Mouse (Mus musculus) intestine, embryonic 15.5 days (tissue): ENCODE measurements at regions not wholly inside any gene's neighbourhood (a gene's known extent, or its start where the extent isn't known, plus 50 kb on each side); places are given as distances from the start of the nearest gene placed in this dataset.
A peak's percentile ranks its signal among the peaks of the same experiment; 100 is the strongest.

Experiments
- ATAC-seq: fragments of 200-750 bp; cut with Nextera tagmentation; 2 replicates; pipeline ENCODE4 v1.8.0; 2017; ENCODE audit warnings: moderate TSS enrichment, moderate library complexity
- H3K27ac ChIP-seq: fragments of 300-500 bp; sonication (generic); 2 replicates; pipeline ENCODE4 v1.5.1; 2015; ENCODE audit warnings: mild to moderate bottlenecking, inconsistent platforms
- H3K27me3 ChIP-seq: fragments of 300-500 bp; sonication (generic); replicated peaks from 2 replicates; pipeline ENCODE4 v1.6.1; 2015; ENCODE audit warnings: inconsistent platforms
- H3K36me3 ChIP-seq: fragments of 300-500 bp; sonication (generic); 2 replicates; pipeline ENCODE4 v1.6.1; 2015; ENCODE audit warnings: inconsistent platforms
- H3K4me1 ChIP-seq: fragments of 300-500 bp; sonication (generic); replicated peaks from 2 replicates; pipeline ENCODE4 v1.6.1; 2015; ENCODE audit warnings: inconsistent platforms
- H3K4me2 ChIP-seq: fragments of 300-500 bp; sonication (generic); replicated peaks from 2 replicates; pipeline ENCODE4 v1.6.1; 2015; ENCODE audit warnings: mild to moderate bottlenecking, inconsistent platforms
- H3K4me3 ChIP-seq: fragments of 300-500 bp; sonication (generic); replicated peaks from 2 replicates; pipeline ENCODE4 v1.5.1; 2015; ENCODE audit warnings: inconsistent platforms
- H3K9ac ChIP-seq: fragments of 300-500 bp; sonication (generic); 2 replicates; pipeline ENCODE4 v1.6.1; 2015; ENCODE audit warnings: inconsistent platforms
- H3K9me3 ChIP-seq: fragments of 300-500 bp; sonication (generic); 2 replicates; pipeline ENCODE4 v1.6.1; 2016; ENCODE audit warnings: inconsistent platforms
- WGBS: fragments of 180-500 bp; shearing (Covaris S2); methylation state at CpG from one replicate; pipeline ENCODE4 v1.1.7; 2015; 5-methylcytosine and 5-hydroxymethylcytosine counted together

DNA sequence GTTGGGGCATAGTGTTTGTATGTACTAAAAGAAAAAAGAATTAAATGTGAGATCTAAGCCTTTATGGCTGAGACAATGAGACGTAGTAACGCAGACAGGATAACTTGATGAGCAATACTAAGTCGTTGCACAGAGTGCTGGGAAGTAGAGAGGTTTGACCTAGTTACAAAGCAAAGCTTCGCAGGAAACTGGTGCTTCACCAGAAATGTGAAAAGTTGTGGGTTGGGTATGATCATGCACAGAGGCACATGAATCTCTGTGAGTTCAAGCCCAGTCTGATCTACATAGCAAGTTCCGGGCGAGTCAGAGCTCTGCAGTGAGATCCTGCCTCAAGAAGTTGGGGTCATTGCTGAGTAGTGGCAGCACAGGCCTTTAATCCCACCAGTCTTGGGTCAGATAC is 65.3 kb upstream of the Jmy start:
- Histone ChIP-seq H3K4me1 (no peaks in the 10 kb centered on the region), H3K9ac (no peak overlapping the region), H3K9me3 (no peaks in the 10 kb centered on the region), H3K27me3 (no peaks in the 10 kb centered on the region), H3K36me3 (no peaks in the 10 kb centered on the region), H3K4me3 (no peak overlapping the region), H3K27ac (no peak overlapping the region), H3K4me2 (no peak overlapping the region)
- no peak for ATAC-seq
- 93% methylated on average over 6 of the region's 6 CpGs for WGBS

DNA sequence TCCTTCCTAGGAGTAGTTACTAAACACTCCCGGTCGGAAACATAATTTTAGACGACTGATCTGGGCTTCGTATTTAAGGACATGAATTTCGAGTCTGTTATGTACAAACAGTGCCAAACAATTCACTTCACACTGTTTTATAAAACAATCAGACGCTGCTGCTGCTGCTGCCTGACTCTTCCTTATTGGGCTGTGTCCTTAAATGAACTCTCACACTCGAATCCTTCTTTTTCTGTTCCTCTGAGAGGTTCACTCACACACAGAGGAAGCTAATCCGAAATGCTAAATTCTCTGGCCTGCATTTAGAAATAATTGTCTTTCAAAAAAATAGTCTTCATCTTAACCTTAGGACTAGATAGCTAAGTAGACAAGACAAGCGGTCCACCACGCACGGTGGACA is 64.5 kb upstream of the Jmy start:
- H3K4me2 ChIP-seq: no peak overlapping the region

DNA sequence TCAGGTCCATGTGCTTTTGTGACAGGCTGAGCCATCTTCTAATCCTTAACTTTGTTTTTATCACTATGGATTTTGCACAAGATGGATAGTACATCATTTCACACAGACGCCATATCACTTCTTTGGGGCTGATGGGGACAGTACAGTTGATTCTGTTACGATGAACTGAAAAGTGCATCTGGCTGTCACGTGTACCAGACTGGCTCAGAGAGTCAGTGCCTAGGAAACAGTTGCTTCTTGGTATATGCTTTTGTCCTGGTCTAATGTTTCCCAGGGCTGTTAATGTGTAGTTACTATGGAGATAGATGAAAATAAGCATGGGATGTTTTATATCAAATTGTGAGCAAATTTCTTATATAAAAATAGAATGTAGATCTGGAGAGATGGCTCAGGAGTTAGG is 60.7 kb upstream of the Jmy start:
- Histone ChIP-seq H3K4me3 (no peak overlapping the region), H3K36me3 (no peaks in the 10 kb centered on the region), H3K4me2 (no peak overlapping the region), H3K27ac (no peak overlapping the region), H3K27me3 (no peaks in the 10 kb centered on the region), H3K4me1 (no peaks in the 10 kb centered on the region), H3K9ac (no peak overlapping the region), H3K9me3 (no peaks in the 10 kb centered on the region)
- 86% methylated on average over 3 of the region's 3 CpGs for WGBS
- ATAC-seq: no peak

More for the DNA sequence above, 64.5 kb upstream of the Jmy start:
- 78% methylated on average over 11 of the region's 11 CpGs for WGBS
- ATAC-seq: no peak
- no peak overlapping the region for H3K9ac ChIP-seq
- H3K4me3 ChIP-seq: no peak overlapping the region
- no peaks in the 10 kb centered on the region for H3K36me3 ChIP-seq
- no peak overlapping the region for H3K27ac ChIP-seq
- H3K4me1 ChIP-seq: no peaks in the 10 kb centered on the region
- no peaks in the 10 kb centered on the region for H3K9me3 ChIP-seq
- H3K27me3 ChIP-seq: no peaks in the 10 kb centered on the region

DNA sequence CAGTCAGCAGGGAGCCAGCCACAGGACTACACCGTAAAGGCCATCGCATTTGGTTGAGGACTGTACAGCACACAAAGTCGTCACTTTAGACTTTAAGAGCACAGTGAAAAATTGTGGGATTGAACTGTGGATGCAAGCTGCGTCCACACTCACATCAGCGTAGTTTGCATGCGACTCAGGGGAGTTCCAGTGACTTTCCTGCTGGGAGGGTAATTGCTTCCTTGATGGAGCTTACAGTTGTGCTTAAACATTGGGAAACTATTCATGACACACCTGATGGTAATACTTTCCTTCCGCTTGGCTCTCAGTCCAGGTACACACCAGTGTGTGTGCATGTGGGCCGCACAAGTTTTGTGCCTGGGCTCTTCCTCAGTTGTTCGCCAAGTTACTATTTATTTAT is 59.0 kb upstream of the Jmy start:
- no peak overlapping the region for H3K9ac ChIP-seq
- 88% methylated on average over 9 of the region's 9 CpGs for WGBS

DNA sequence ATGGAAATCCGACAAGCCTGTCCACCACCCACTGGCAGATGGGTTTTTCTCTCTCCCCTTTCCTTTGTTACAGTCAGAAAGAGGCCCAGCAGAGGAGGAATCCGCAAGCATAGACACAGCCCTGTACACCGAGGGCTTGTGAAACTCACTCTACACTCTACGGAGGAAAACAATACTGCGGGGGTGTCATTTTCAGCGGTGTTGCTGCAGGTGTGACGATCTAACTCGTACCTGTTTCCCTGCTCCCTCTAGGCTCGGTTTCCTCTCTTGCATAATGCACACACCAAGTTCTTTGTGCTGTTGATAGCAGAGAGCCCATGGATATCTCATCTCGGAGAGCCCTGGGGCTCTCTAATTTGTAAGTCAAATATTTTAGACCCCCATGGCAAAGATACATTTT is 56.5 kb upstream of the Jmy start:
- no peak overlapping the region for H3K4me2 ChIP-seq
- H3K36me3 ChIP-seq: no peaks in the 10 kb centered on the region
- no peak overlapping the region for H3K9ac ChIP-seq
- H3K9me3 ChIP-seq: no peaks in the 10 kb centered on the region
- H3K4me3 ChIP-seq: no peak overlapping the region
- no peaks in the 10 kb centered on the region for H3K27me3 ChIP-seq
- no peak overlapping the region for H3K27ac ChIP-seq
- H3K4me1 ChIP-seq: no peaks in the 10 kb centered on the region
- ATAC-seq: no peak
- 73% methylated on average over 10 of the region's 10 CpGs for WGBS

More for the DNA sequence above, 59.0 kb upstream of the Jmy start:
- no peaks in the 10 kb centered on the region for H3K27me3 ChIP-seq
- no peaks in the 10 kb centered on the region for H3K4me1 ChIP-seq
- H3K4me2 ChIP-seq: no peak overlapping the region
- H3K4me3 ChIP-seq: no peak overlapping the region
- H3K36me3 ChIP-seq: no peaks in the 10 kb centered on the region
- ATAC-seq: no peak
- no peak overlapping the region for H3K27ac ChIP-seq
- H3K9me3 ChIP-seq: no peaks in the 10 kb centered on the region

DNA sequence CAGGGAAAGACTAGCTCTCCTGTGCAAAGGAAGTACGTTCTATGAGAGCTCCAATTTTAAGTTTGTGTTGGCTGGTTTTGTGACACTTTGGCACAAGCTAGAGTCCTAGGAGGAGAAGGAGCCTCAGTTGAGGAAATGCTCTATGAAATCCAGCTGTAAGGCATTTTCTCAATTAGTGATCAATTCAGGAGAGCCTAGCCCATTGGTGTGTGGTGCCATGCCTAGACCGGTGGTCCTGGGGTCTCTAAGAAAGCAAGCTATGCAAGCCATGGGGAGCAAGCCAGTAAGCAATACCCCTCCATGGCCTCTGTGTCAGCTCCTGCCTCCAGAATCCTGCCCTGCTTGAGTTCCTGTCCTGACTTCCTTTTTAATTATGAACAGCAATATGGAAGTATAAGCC is 55.3 kb upstream of the Jmy start:
- WGBS: 96% methylated on average over 2 of the region's 2 CpGs
- ATAC-seq: no peak

DNA sequence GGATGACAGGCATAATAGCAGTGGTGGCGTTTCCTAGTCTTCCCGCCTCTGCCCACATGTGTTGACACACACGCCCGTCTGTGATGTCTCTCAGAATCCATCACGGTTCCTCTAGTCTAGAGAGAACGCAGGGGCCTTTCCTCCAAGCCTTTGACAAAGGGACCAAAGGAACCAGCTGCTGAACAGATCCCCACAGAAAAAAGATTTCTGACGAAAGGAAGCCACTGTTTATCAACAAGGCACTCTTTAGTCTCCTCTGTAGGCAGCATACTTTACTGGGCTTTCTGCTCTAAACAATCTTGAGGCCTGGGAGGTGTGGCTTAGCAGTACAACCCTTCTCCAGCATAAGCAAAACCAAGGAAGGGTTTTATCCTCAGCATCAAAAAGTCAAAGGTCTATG is 54.3 kb upstream of the Jmy start:
- Histone ChIP-seq H3K4me3 (no peak overlapping the region), H3K36me3 (no peaks in the 10 kb centered on the region), H3K4me1 (no peaks in the 10 kb centered on the region), H3K9me3 (no peaks in the 10 kb centered on the region), H3K9ac (no peak overlapping the region), H3K4me2 (no peak overlapping the region), H3K27me3 (no peaks in the 10 kb centered on the region), H3K27ac (peak overlapping the region; percentile 28; the same call in 1 of the 2 replicates)
- ATAC-seq: peak; percentile 55; the same call in 1 of the 2 replicates
- WGBS: 53% methylated on average over 7 of the region's 7 CpGs

More for the DNA sequence above, 55.3 kb upstream of the Jmy start:
- H3K4me2 ChIP-seq: no peak overlapping the region
- H3K36me3 ChIP-seq: no peaks in the 10 kb centered on the region
- no peak overlapping the region for H3K9ac ChIP-seq
- H3K4me1 ChIP-seq: no peaks in the 10 kb centered on the region
- H3K27ac ChIP-seq: no peak overlapping the region
- no peak overlapping the region for H3K4me3 ChIP-seq
- no peaks in the 10 kb centered on the region for H3K27me3 ChIP-seq
- H3K9me3 ChIP-seq: no peaks in the 10 kb centered on the region

DNA sequence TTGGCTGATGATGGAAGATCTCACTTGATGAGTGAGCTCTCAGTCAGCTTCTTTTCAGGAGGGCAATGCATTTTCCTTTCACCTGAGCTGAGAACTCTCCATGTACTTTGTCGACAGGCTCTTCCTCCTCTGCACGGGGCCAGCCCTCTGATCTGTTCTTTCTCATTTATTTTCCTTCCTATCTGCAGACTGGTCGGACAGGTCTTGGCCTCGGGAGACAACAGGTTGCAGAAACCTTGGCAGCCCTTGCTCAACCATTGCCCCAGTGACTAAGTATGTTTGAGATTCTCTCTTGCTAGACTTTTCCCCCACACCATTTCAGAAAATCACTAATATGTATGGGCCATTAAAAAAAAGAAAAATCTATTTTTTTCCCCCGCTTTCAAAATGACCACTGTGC is 53.7 kb upstream of the Jmy start:
- H3K36me3 ChIP-seq: no peaks in the 10 kb centered on the region
- H3K9ac ChIP-seq: no peak overlapping the region
- H3K4me2 ChIP-seq: no peak overlapping the region
- WGBS: 49% methylated on average over 5 of the region's 5 CpGs
- H3K27me3 ChIP-seq: no peaks in the 10 kb centered on the region
- no peaks in the 10 kb centered on the region for H3K4me1 ChIP-seq
- no peak overlapping the region for H3K27ac ChIP-seq
- H3K9me3 ChIP-seq: no peaks in the 10 kb centered on the region
- ATAC-seq: peak; percentile 61; the same call in 1 of the 2 replicates
- no peak overlapping the region for H3K4me3 ChIP-seq

DNA sequence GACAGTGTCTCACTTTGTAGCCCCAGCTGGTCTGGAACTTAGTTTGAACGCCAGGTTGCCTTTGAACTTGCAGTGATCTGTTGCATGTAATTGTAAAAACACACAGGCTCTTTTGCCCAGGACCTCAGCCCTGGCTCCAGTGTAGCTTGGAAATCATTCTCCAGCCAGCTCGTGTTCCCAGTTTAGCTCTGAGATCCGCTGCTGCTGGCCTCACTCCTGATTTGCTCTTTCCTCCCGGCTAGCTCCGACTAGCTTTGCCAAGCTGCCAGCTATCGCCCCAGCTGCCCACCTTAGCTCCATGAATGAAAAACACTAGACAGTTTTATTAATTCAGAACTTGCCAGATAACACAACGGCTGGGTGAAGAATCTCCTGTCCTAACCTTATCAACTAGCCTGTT is 50.7 kb upstream of the Jmy start:
- ATAC-seq: no peak
- no peaks in the 10 kb centered on the region for H3K9me3 ChIP-seq
- no peak overlapping the region for H3K27ac ChIP-seq
- H3K27me3 ChIP-seq: no peaks in the 10 kb centered on the region
- no peak overlapping the region for H3K9ac ChIP-seq
- H3K4me3 ChIP-seq: no peak overlapping the region
- no peaks in the 10 kb centered on the region for H3K36me3 ChIP-seq
- H3K4me1 ChIP-seq: no peaks in the 10 kb centered on the region
- no peak overlapping the region for H3K4me2 ChIP-seq
- 83% methylated on average over 7 of the region's 7 CpGs for WGBS
